ENCODE assay signal across 10 mouse cellular contexts in the genomic region with DNA sequence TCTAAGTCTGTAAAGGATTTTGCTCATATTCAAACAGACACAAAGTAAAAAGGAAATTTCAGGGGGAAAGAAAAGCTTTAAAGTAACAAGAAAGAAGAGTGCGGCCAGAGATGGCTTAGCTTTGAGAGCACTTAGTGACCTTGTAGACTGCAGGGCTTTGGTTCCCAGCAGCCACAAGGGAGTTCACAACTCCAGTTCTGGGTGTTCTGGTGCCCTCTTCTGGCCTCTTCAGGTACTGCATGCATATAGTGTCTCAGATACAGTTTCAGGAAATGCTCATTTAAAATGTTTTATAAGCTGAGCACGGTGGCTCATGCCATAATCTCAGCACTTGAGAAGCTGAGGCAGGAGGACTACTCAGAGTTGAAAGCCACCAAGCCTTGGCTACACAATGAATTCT. TPM values are rescaled to one million over a fixed set of nuclear protein-coding genes. Genes with fewer than 3 reads are reported as not detected.
DNase-seq lines count a peak whose midpoint lies in the region; ATAC-seq and TF ChIP-seq lines count a peak whose summit lies in the region.
"Had no signal": no experiment of that assay in that cellular context is flagged by ENCODE, and none has a peak within 500 bp of the region (broad histone marks: within the 10 kb centered on the region; RNA-seq: fewer than 3 reads in every experiment).

No protein-coding gene starts in this region.

- DNase-seq in embryo, embryonic 11 days = peak; percentile 11
- DNase-seq in embryo, embryonic 9.5 days (ENCODE audit: extremely low spot score) = no peak
- DNase-seq in lung, embryonic 14.5 days = peak; percentile 41
- DNase-seq in lung, postnatal 25 days (ENCODE audit: low spot score) = no peak
- DNase-seq in stomach, postnatal 0 days (ENCODE audit: low spot score) = peak; percentile 23
- DNase-seq in left cerebral cortex, adult 18-20 months (ENCODE audit: low spot score in 2 of 2) = no peak

- H3K27me3 ChIP-seq in lung, embryonic 14.5 days (ENCODE audit: insufficient read depth, low read length) = no peaks in the 10 kb centered on the region
- H3K27me3 ChIP-seq in stomach, postnatal 0 days (ENCODE audit: control insufficient read depth, insufficient read depth, low read length) = no peaks in the 10 kb centered on the region
- H3K27me3 ChIP-seq in heart, embryonic 11.5 days (ENCODE audit: control insufficient read depth, insufficient read depth, low read length) = no peaks in the 10 kb centered on the region
- H3K27me3 ChIP-seq: lung, embryonic 15.5 days had no signal

- H3K4me2 ChIP-seq in lung, embryonic 14.5 days = no peak overlapping the region
- no peak overlapping the region for H3K4me2 ChIP-seq in stomach, postnatal 0 days (replicated peaks; ENCODE audit: low read depth)
- no peak overlapping the region for H3K4me2 ChIP-seq in heart, embryonic 11.5 days
- H3K4me2 ChIP-seq: lung, embryonic 15.5 days had no signal

- H3K4me1 ChIP-seq in lung, embryonic 14.5 days (ENCODE audit: insufficient read depth) = no peaks in the 10 kb centered on the region
- no peaks in the 10 kb centered on the region for H3K4me1 ChIP-seq in stomach, postnatal 0 days (replicated peaks; ENCODE audit: control insufficient read depth, insufficient read depth)
- H3K4me1 ChIP-seq in heart, embryonic 11.5 days (ENCODE audit: control insufficient read depth, insufficient read depth, low read length) = no peaks in the 10 kb centered on the region
- H3K4me1 ChIP-seq: lung, embryonic 15.5 days had no signal

- H3K27ac ChIP-seq in lung, embryonic 14.5 days (ENCODE audit: low read depth) = no peak overlapping the region
- H3K27ac ChIP-seq in stomach, postnatal 0 days (replicated peaks) = no peak overlapping the region
- no peak overlapping the region for H3K27ac ChIP-seq in heart, embryonic 11.5 days (ENCODE audit: low read depth, low read length)
- H3K27ac ChIP-seq: lung, embryonic 15.5 days had no signal

- H3K9me3 ChIP-seq in lung, embryonic 14.5 days (ENCODE audit: low read depth, low read length) = peaks cover 6% of the 10 kb centered on the region; the same call in 1 of the 2 replicates
- H3K9me3 ChIP-seq in stomach, postnatal 0 days (ENCODE audit: control insufficient read depth, low read length) = no peaks in the 10 kb centered on the region
- H3K9me3 ChIP-seq in heart, embryonic 11.5 days (replicated peaks; ENCODE audit: control insufficient read depth, low read length) = 0 out of 2 replicates have a peak, but pooled peaks cover 3% of the 10 kb centered on the region
- H3K9me3 ChIP-seq: lung, embryonic 15.5 days had no signal

- peak; percentile 59 for TF ChIP-seq CTCF in lung, embryonic 14.5 days (IDR thresholded peaks at IDR 0.05; ENCODE audit: low read depth)
- peak; percentile 68 for TF ChIP-seq CTCF in stomach, postnatal 0 days (IDR thresholded peaks at IDR 0.05; ENCODE audit: low read depth)

- 85% methylated on average over 2 of the region's 2 CpGs for WGBS in lung, embryonic 14.5 days
- 82% methylated on average over 2 of the region's 2 CpGs for WGBS in stomach, postnatal 0 days
- WGBS in heart, embryonic 11.5 days (ENCODE audit: insufficient replicate concordance) = 73% methylated on average over 2 of the region's 2 CpGs

- TF ChIP-seq EP300 in stomach, postnatal 0 days (optimal IDR thresholded peaks at IDR 0.05) = no peak

- H3K36me3 ChIP-seq in lung, embryonic 14.5 days (ENCODE audit: insufficient read depth) = no peaks in the 10 kb centered on the region
- H3K36me3 ChIP-seq in stomach, postnatal 0 days (ENCODE audit: control insufficient read depth, insufficient read depth, low read length) = no peaks in the 10 kb centered on the region; the same call in 1 of the 2 replicates
- H3K36me3 ChIP-seq in heart, embryonic 11.5 days (ENCODE audit: control insufficient read depth, insufficient read depth, low read length) = no peaks in the 10 kb centered on the region; the same call in 1 of the 2 replicates
- H3K36me3 ChIP-seq: lung, embryonic 15.5 days had no signal

- H3K4me3 ChIP-seq in lung, embryonic 14.5 days (ENCODE audit: low read depth, low read length) = no peak overlapping the region
- H3K4me3 ChIP-seq in stomach, postnatal 0 days (ENCODE audit: low read depth, low read length) = no peak overlapping the region
- H3K4me3 ChIP-seq in heart, embryonic 11.5 days (ENCODE audit: low read depth, low read length) = no peak overlapping the region
- H3K4me3 ChIP-seq: lung, embryonic 15.5 days had no signal

- no peak for ATAC-seq in lung, embryonic 14.5 days (ENCODE audit: insufficient read depth)
- 0 out of 2 replicates have a peak, but pooled peaks have one; percentile 52 for ATAC-seq in common myeloid progenitor, adult 5-6 weeks (replicated peaks; ENCODE audit: low read depth, poor library complexity, severe bottlenecking)
- no peak for ATAC-seq in stomach, postnatal 0 days (ENCODE audit: low FRiP score, low TSS enrichment)
- no peak for ATAC-seq in heart, embryonic 11.5 days (replicated peaks; ENCODE audit: insufficient number of reproducible peaks, low FRiP score, low TSS enrichment)
- ATAC-seq: hindbrain, embryonic 16.5 days had no signal

- H3K9ac ChIP-seq in lung, embryonic 14.5 days = no peak overlapping the region
- no peak overlapping the region for H3K9ac ChIP-seq in stomach, postnatal 0 days (ENCODE audit: low read length)
- H3K9ac ChIP-seq in heart, embryonic 11.5 days (ENCODE audit: low read depth, low read length) = no peak overlapping the region
- H3K9ac ChIP-seq: lung, embryonic 15.5 days had no signal

RNA-seq across cellular contexts. Expression of gene Whamm, which starts 55.4 kb away (rescaled TPM):
- 8.0 and 9.3 TPM in 2 replicates for polyA plus RNA-seq in lung, embryonic 14.5 days (2014; fragmentation: Nextera tagmentation; extraction: Ambion mirVana)
- 16.9 and 23.2 TPM in 2 replicates for total RNA-seq in common myeloid progenitor, adult 5-6 weeks (2017)
- 3.5 and 3.8 TPM in 2 replicates for polyA plus RNA-seq in stomach, postnatal 0 days (2015; fragmentation: Nextera tagmentation; extraction: Ambion mirVana)
- 5.9 and 6.2 TPM in 2 replicates for polyA plus RNA-seq in heart, embryonic 11.5 days (2014; fragmentation: Nextera tagmentation; extraction: Ambion mirVana)
- 10 to 100 TPM; 15.1 to 17.5 TPM for total RNA-seq in left cerebral cortex, adult 18-20 months (2021)

RNA-seq across cellular contexts. Expression of gene Fsd2, which starts 59.7 kb away (rescaled TPM):
- 0.12 and 0.37 TPM in 2 replicates for polyA plus RNA-seq in lung, embryonic 14.5 days (2014; fragmentation: Nextera tagmentation; extraction: Ambion mirVana)
- total RNA-seq in common myeloid progenitor, adult 5-6 weeks (2017) = 0.24 TPM in 1 of 2 replicates, not detected in the other
- polyA plus RNA-seq in stomach, postnatal 0 days (2015; fragmentation: Nextera tagmentation; extraction: Ambion mirVana) = 0.06 and 0.11 TPM in 2 replicates
- polyA plus RNA-seq in heart, embryonic 11.5 days (2014; fragmentation: Nextera tagmentation; extraction: Ambion mirVana) = 50.9 and 62.4 TPM in 2 replicates
- total RNA-seq in left cerebral cortex, adult 18-20 months (2021) = under 1 TPM; 0.09 to 0.26 TPM

Comparison
In these comparisons a context has a peak if more than half of its experiments do, and no peak if none do; other contexts are left out.
1. DNase-seq: peak in embryo, embryonic 11 days (single experiment), lung, embryonic 14.5 days (single experiment) and stomach, postnatal 0 days (single experiment); none in embryo, embryonic 9.5 days (single experiment), lung, postnatal 25 days (single experiment) and left cerebral cortex, adult 18-20 months (0 of 2).
2. RNA of gene Fsd2, which starts 59.7 kb away (polyA plus RNA-seq): 50.9 to 62.4 TPM in heart, embryonic 11.5 days; 0.12 to 0.37 TPM in lung, embryonic 14.5 days and 0.06 to 0.11 TPM in stomach, postnatal 0 days; every median in the first group is over 10 times any median in the second.